Mouse (Mus musculus) G1E (cell line): ENCODE results near the gene Dmp1. TPM values are rescaled to one million over a fixed set of nuclear protein-coding genes. Genes with fewer than 3 reads are reported as not detected.

ENCODE experiments used
- ATAC-seq: 2 replicates; pipeline ENCODE4 v1.8.0; 2016; ENCODE audit warnings: mild to moderate bottlenecking; ENCODE audit not compliant: insufficient number of reproducible peaks, poor library complexity, low FRiP score, severe bottlenecking; ENCODE audit errors: extremely low read depth
- DNase-seq: peaks from one replicate; pipeline ENCODE4 v3.0.0; 2012; ENCODE audit warnings: low spot score
- H3K27me3 ChIP-seq: 2 replicates; pipeline ENCODE4 v1.6.1; 2012; ENCODE audit warnings: mild to moderate bottlenecking, low read length, inconsistent platforms; ENCODE audit not compliant: insufficient read depth
- H3K36me3 ChIP-seq: replicated peaks from 2 replicates; pipeline ENCODE3; 2012; ENCODE audit warnings: mild to moderate bottlenecking, inconsistent platforms
- H3K4me1 ChIP-seq: 2 replicates; pipeline ENCODE4 v1.6.1; 2012; ENCODE audit warnings: low read depth, low read length, inconsistent platforms, mixed read lengths; ENCODE audit not compliant: insufficient read depth
- H3K4me3 ChIP-seq: 2 replicates; pipeline ENCODE4 v1.5.1; 2012; ENCODE audit warnings: low read depth, mild to moderate bottlenecking, inconsistent platforms, low read length, moderate library complexity, mixed read lengths
- H3K9me3 ChIP-seq: replicated peaks from 2 replicates; pipeline ENCODE4 v1.6.1; 2012; ENCODE audit warnings: inconsistent platforms
- CTCF ChIP-seq: IDR thresholded peaks from 2 replicates; pipeline ENCODE4 v1.5.1; 2012; ENCODE audit warnings: low read depth, low read length, inconsistent platforms, mixed read lengths
- GATA1 ChIP-seq: IDR thresholded peaks from 2 replicates; pipeline ENCODE4 v1.6.1; 2012; ENCODE audit warnings: borderline replicate concordance, low read length, inconsistent platforms, mixed read lengths
- GATA2 ChIP-seq: IDR thresholded peaks from 2 replicates; pipeline ENCODE4 v1.6.1; 2012; ENCODE audit warnings: low read depth, low read length, inconsistent platforms, borderline replicate concordance
- POLR2AphosphoS5 ChIP-seq: IDR thresholded peaks from 2 replicates; pipeline ENCODE4 v1.6.1; 2012; ENCODE audit warnings: low read depth, low read length, inconsistent platforms; ENCODE audit not compliant: insufficient replicate concordance
- TAL1 ChIP-seq: conservative IDR thresholded peaks from 2 replicates; pipeline ENCODE4 v1.6.1; 2012; ENCODE audit warnings: low read depth, low read length, inconsistent platforms, mixed read lengths
- polyA plus RNA-seq: library from polyadenylated mRNA; stranded (reverse); fragments of >175 nt; gene quantifications from 2 replicates; pipeline ENCODE4 v1.2.3, GENCODE M21; 2012
- total RNA-seq, 2 experiments: library from RNA; stranded (forward) in 1 of 2; stranded (reverse) in 1 of 2; fragments of 200-1000 nt in 1 of 2; fragments of >200 nt in 1 of 2; fragmentation: Nextera tagmentation in 1 of 2; gene quantifications; 2 replicates each; pipeline ENCODE4 v1.2.3; 2014 to 2017

Dmp1 gene
- total and polyA plus RNA-seq, 3 experiments, result 0.05 TPM; not detected in 2

GRCm38 (mm10) chr5:104212531-104212930 is 10.1 kb downstream of the Dmp1 start:
- Histone ChIP-seq H3K4me3 (no peak overlapping the region), H3K27me3 (no peaks in the 10 kb centered on the region; the same call in 1 of the 2 replicates), H3K36me3 (no peaks in the 10 kb centered on the region), H3K4me1 (no peaks in the 10 kb centered on the region), H3K9me3 (peaks cover 43% of the 10 kb centered on the region)
- ATAC-seq (no peak), DNase-seq (no peak)
- TF ChIP-seq GATA2, result no peak
- TF ChIP-seq POLR2AphosphoS5, result no peak
- no peak for TF ChIP-seq GATA1
- TF ChIP-seq TAL1, result no peak
- no peak for TF ChIP-seq CTCF

- no peaks in the 10 kb centered on the region for H3K4me1 ChIP-seq
- DNase-seq (no peak), ATAC-seq (no peak)
- H3K4me3 ChIP-seq, result no peak overlapping the region
- H3K36me3 ChIP-seq, result no peaks in the 10 kb centered on the region
- no peak for TF ChIP-seq GATA2
- TF ChIP-seq GATA1, result no peak
- no peak for TF ChIP-seq TAL1
- TF ChIP-seq CTCF, result no peak
- TF ChIP-seq POLR2AphosphoS5, result no peak
- H3K27me3 ChIP-seq, result no peaks in the 10 kb centered on the region
- peaks cover 47% of the 10 kb centered on the region for H3K9me3 ChIP-seq
These were observed 16.5 kb downstream of the Dmp1 start for GRCm38 (mm10) chr5:104218926-104219325.

- ATAC-seq, result no peak
- H3K4me1 ChIP-seq, result no peaks in the 10 kb centered on the region
- TF ChIP-seq POLR2AphosphoS5, result no peak
- TF ChIP-seq CTCF, result no peak
- no peak for TF ChIP-seq GATA2
- TF ChIP-seq TAL1, result no peak
- no peak for TF ChIP-seq GATA1
These were observed 21.9 kb downstream of the Dmp1 start for GRCm38 (mm10) chr5:104224299-104224698.

GRCm38 (mm10) chr5:104224750-104225149 is 22.3 kb downstream of the Dmp1 start:
- peaks cover 27% of the 10 kb centered on the region for H3K9me3 ChIP-seq
- no peak for DNase-seq
- no peaks in the 10 kb centered on the region for H3K27me3 ChIP-seq
- ATAC-seq, result no peak
- TF ChIP-seq POLR2AphosphoS5 (no peak), GATA1 (no peak), GATA2 (no peak), TAL1 (no peak), CTCF (no peak)
- H3K4me1 ChIP-seq, result no peaks in the 10 kb centered on the region
- H3K36me3 ChIP-seq, result no peaks in the 10 kb centered on the region
- H3K4me3 ChIP-seq, result no peak overlapping the region

More at GRCm38 (mm10) chr5:104224299-104224698, 21.9 kb downstream of the Dmp1 start:
- no peak for DNase-seq
- H3K27me3 ChIP-seq, result no peaks in the 10 kb centered on the region
- H3K36me3 ChIP-seq, result no peaks in the 10 kb centered on the region
- peaks cover 32% of the 10 kb centered on the region for H3K9me3 ChIP-seq
- no peak overlapping the region for H3K4me3 ChIP-seq

GRCm38 (mm10) chr5:104228497-104228896 is 26.1 kb downstream of the Dmp1 start:
- Histone ChIP-seq H3K9me3 (peaks cover 20% of the 10 kb centered on the region), H3K27me3 (no peaks in the 10 kb centered on the region), H3K4me1 (no peaks in the 10 kb centered on the region), H3K4me3 (no peak overlapping the region), H3K36me3 (no peaks in the 10 kb centered on the region)
- ATAC-seq (no peak), DNase-seq (no peak)
- TF ChIP-seq POLR2AphosphoS5, result no peak
- no peak for TF ChIP-seq TAL1
- no peak for TF ChIP-seq GATA2

- DNase-seq (no peak), ATAC-seq (no peak)
- H3K4me3 ChIP-seq, result no peak overlapping the region
- TF ChIP-seq CTCF (no peak), GATA2 (no peak), POLR2AphosphoS5 (no peak), GATA1 (no peak), TAL1 (no peak)
- no peaks in the 10 kb centered on the region for H3K27me3 ChIP-seq
- no peaks in the 10 kb centered on the region for H3K36me3 ChIP-seq
- H3K9me3 ChIP-seq, result peaks cover 39% of the 10 kb centered on the region
- no peaks in the 10 kb centered on the region for H3K4me1 ChIP-seq
These were observed 34.3 kb downstream of the Dmp1 start for GRCm38 (mm10) chr5:104236741-104237140.
